Mouse (Mus musculus) midbrain, postnatal 0 days (tissue): ENCODE results near the gene Hpca. TPM values are rescaled to one million over a fixed set of nuclear protein-coding genes. Genes with fewer than 3 reads are reported as not detected.

Source experiments
- ATAC-seq: fragments of 200-750 bp; cut with Nextera tagmentation; 2 replicates; pipeline ENCODE4 v1.8.0; 2017; ENCODE audit warnings: moderate number of reproducible peaks, mild to moderate bottlenecking, moderate TSS enrichment, moderate library complexity; ENCODE audit not compliant: low FRiP score
- DNase-seq: peaks from one replicate; pipeline ENCODE4 v3.0.0-alpha.2; 2015; ENCODE audit warnings: low spot score
- H3K27ac ChIP-seq: fragments of 300-500 bp; sonication (generic); 2 replicates; pipeline ENCODE4 v1.5.1; 2014; ENCODE audit warnings: low read depth, mild to moderate bottlenecking, low read length, mixed read lengths
- H3K27me3 ChIP-seq: fragments of 300-500 bp; sonication (generic); 2 replicates; pipeline ENCODE4 v1.6.1; 2014; ENCODE audit warnings: low read length, control low read depth, mixed read lengths; ENCODE audit not compliant: insufficient read depth
- H3K36me3 ChIP-seq: fragments of 300-500 bp; sonication (generic); 2 replicates; pipeline ENCODE4 v1.6.1; 2014; ENCODE audit warnings: low read length, control low read depth, mixed read lengths; ENCODE audit not compliant: insufficient read depth
- H3K4me1 ChIP-seq: fragments of 300-500 bp; sonication (generic); 2 replicates; pipeline ENCODE4 v1.6.1; 2014; ENCODE audit warnings: mild to moderate bottlenecking, control low read depth, antibody characterized with exemption, low read length, mixed read lengths; ENCODE audit not compliant: insufficient read depth
- H3K4me2 ChIP-seq: fragments of 300-500 bp; sonication (generic); 2 replicates; pipeline ENCODE4 v1.6.1; 2014; ENCODE audit warnings: low read depth, mild to moderate bottlenecking, low read length, mixed read lengths; ENCODE audit not compliant: poor library complexity, severe bottlenecking
- H3K4me3 ChIP-seq: fragments of 300-500 bp; sonication (generic); 2 replicates; pipeline ENCODE4 v1.5.1; 2014; ENCODE audit warnings: low read depth, mild to moderate bottlenecking, low read length, moderate library complexity
- H3K9ac ChIP-seq: fragments of 300-500 bp; sonication (generic); replicated peaks from 2 replicates; pipeline ENCODE4 v1.6.1; 2014; ENCODE audit warnings: mild to moderate bottlenecking, low read length, moderate library complexity, mixed read lengths; ENCODE audit not compliant: poor library complexity, severe bottlenecking
- H3K9me3 ChIP-seq: fragments of 300-500 bp; sonication (generic); 2 replicates; pipeline ENCODE4 v1.6.1; 2016; ENCODE audit warnings: low read length, control low read depth
- CTCF ChIP-seq: IDR thresholded peaks from 2 replicates; pipeline ENCODE4 v1.5.1; 2016; ENCODE audit warnings: antibody characterized with exemption, mild to moderate bottlenecking
- WGBS: fragments of 180-500 bp; shearing (Covaris S2); extraction: QIAGEN DNeasy Blood & Tissue Kit; methylation state at CpG from one replicate; pipeline ENCODE4 v1.1.7; 2014; 5-methylcytosine and 5-hydroxymethylcytosine counted together
- polyA plus RNA-seq: library from polyadenylated mRNA; unstranded; fragments of >200 nt; fragmentation: Nextera tagmentation; extraction: Ambion mirVana; gene quantifications from 2 replicates; pipeline ENCODE4 v1.2.1, GENCODE M21; 2015
- total RNA-seq: library from RNA; depleted of rRNA; stranded (reverse); fragments of >200 nt; gene quantifications from 2 replicates; pipeline ENCODE4 v1.2.3, GENCODE M21; 2014

Gene Hpca
- total and polyA plus RNA-seq, 2 experiments from 2014 or later = 217 to 292 TPM

- WGBS = 41% methylated on average over 16 of the region's 16 CpGs
- Histone ChIP-seq H3K9me3 (no peaks in the 10 kb centered on the region), H3K4me3 (no peak overlapping the region), H3K9ac (no peak overlapping the region; the same call in 1 of the 2 replicates), H3K4me1 (peaks cover 7% of the 10 kb centered on the region; the same call in 1 of the 2 replicates), H3K36me3 (peaks cover 13% of the 10 kb centered on the region; the same call in 1 of the 2 replicates), H3K4me2 (no peak overlapping the region), H3K27me3 (no peaks in the 10 kb centered on the region), H3K27ac (peak overlapping the region; percentile 68)
- no peak for TF ChIP-seq CTCF
- peak; percentile 82 for DNase-seq
- ATAC-seq = peak; percentile 61; the same call in 1 of the 2 replicates
Observed at GRCm38 (mm10) chr4:129144401-129145367, 22.8 kb upstream of the Hpca start.

GRCm38 (mm10) chr4:129143509-129143908 lies 21.7 kb upstream of the Hpca start:
- no peaks in the 10 kb centered on the region for H3K9me3 ChIP-seq
- no peak overlapping the region for H3K4me3 ChIP-seq
- no peak for TF ChIP-seq CTCF
- WGBS = 80% methylated on average over 5 of the region's 5 CpGs
- H3K27me3 ChIP-seq = no peaks in the 10 kb centered on the region
- H3K4me1 ChIP-seq = peaks cover 7% of the 10 kb centered on the region; the same call in 1 of the 2 replicates
- 0 out of 2 replicates have a peak, but pooled peaks cover 6% of the 10 kb centered on the region for H3K36me3 ChIP-seq
- H3K4me2 ChIP-seq = no peak overlapping the region
- DNase-seq (no peak), ATAC-seq (no peak)
- no peak overlapping the region for H3K9ac ChIP-seq
- H3K27ac ChIP-seq = no peak overlapping the region

GRCm38 (mm10) chr4:129142439-129143045 lies 20.7 kb upstream of the Hpca start:
- no peak for TF ChIP-seq CTCF
- no peak for DNase-seq
- ATAC-seq = no peak
- no peak overlapping the region for H3K4me3 ChIP-seq
- no peak overlapping the region for H3K4me2 ChIP-seq
- no peaks in the 10 kb centered on the region for H3K27me3 ChIP-seq
- H3K27ac ChIP-seq = no peak overlapping the region
- no peaks in the 10 kb centered on the region for H3K9me3 ChIP-seq
- no peak overlapping the region for H3K9ac ChIP-seq
- peaks cover 7% of the 10 kb centered on the region; the same call in 1 of the 2 replicates for H3K4me1 ChIP-seq
- 0 out of 2 replicates have a peak, but pooled peaks cover 6% of the 10 kb centered on the region for H3K36me3 ChIP-seq
- 84% methylated on average over 11 of the region's 11 CpGs for WGBS

- H3K27me3 ChIP-seq = no peaks in the 10 kb centered on the region
- no peak overlapping the region for H3K4me3 ChIP-seq
- H3K4me1 ChIP-seq = peaks cover 7% of the 10 kb centered on the region; the same call in 1 of the 2 replicates
- no peak overlapping the region for H3K9ac ChIP-seq
- 0 out of 2 replicates have a peak, but pooled peaks cover 6% of the 10 kb centered on the region for H3K36me3 ChIP-seq
- 62% methylated on average over 17 of the region's 17 CpGs for WGBS
- no peaks in the 10 kb centered on the region for H3K9me3 ChIP-seq
- ATAC-seq (no peak), DNase-seq (no peak)
- no peak for TF ChIP-seq CTCF
- no peak overlapping the region for H3K4me2 ChIP-seq
- no peak overlapping the region for H3K27ac ChIP-seq
Observed at GRCm38 (mm10) chr4:129141560-129142438, 20.0 kb upstream of the Hpca start.

GRCm38 (mm10) chr4:129140808-129141207 lies 19.0 kb upstream of the Hpca start:
- 0 out of 2 replicates have a peak, but pooled peaks cover 6% of the 10 kb centered on the region for H3K36me3 ChIP-seq
- no peak overlapping the region for H3K27ac ChIP-seq
- 81% methylated on average over 4 of the region's 4 CpGs for WGBS
- DNase-seq = no peak
- H3K27me3 ChIP-seq = no peaks in the 10 kb centered on the region
- no peaks in the 10 kb centered on the region for H3K9me3 ChIP-seq
- TF ChIP-seq CTCF = no peak
- no peak for ATAC-seq
- H3K4me2 ChIP-seq = no peak overlapping the region
- no peak overlapping the region for H3K9ac ChIP-seq
- no peak overlapping the region for H3K4me3 ChIP-seq
- H3K4me1 ChIP-seq = peaks cover 7% of the 10 kb centered on the region; the same call in 1 of the 2 replicates
